Mouse (Mus musculus) kidney, embryonic 16.5 days (tissue): ENCODE measurements around the gene Galnt9. TPM values are rescaled to one million over a fixed set of nuclear protein-coding genes. Genes with fewer than 3 reads are reported as not detected.

Experiments used
- ATAC-seq: fragments of 200-750 bp; cut with Nextera tagmentation; 2 replicates; pipeline ENCODE4 v1.8.0; 2017; ENCODE audit warnings: moderate TSS enrichment; ENCODE audit not compliant: low FRiP score, low TSS enrichment
- H3K27ac ChIP-seq: fragments of 300-500 bp; sonication (generic); 2 replicates; pipeline ENCODE4 v1.5.1; 2014; ENCODE audit warnings: low read length
- H3K27me3 ChIP-seq: fragments of 300-500 bp; sonication (generic); 2 replicates; pipeline ENCODE4 v1.6.1; 2014; ENCODE audit warnings: low read length, control low read depth, mixed read lengths; ENCODE audit not compliant: insufficient read depth
- H3K36me3 ChIP-seq: fragments of 300-500 bp; sonication (generic); 2 replicates; pipeline ENCODE4 v1.6.1; 2014; ENCODE audit warnings: low read length, control low read depth, mixed read lengths; ENCODE audit not compliant: insufficient read depth
- H3K4me1 ChIP-seq: fragments of 300-500 bp; sonication (generic); 2 replicates; pipeline ENCODE4 v1.6.1; 2014; ENCODE audit warnings: low read length, control low read depth, mixed read lengths; ENCODE audit not compliant: insufficient read depth
- H3K4me2 ChIP-seq: fragments of 300-500 bp; sonication (generic); replicated peaks from 2 replicates; pipeline ENCODE4 v1.6.1; 2014; ENCODE audit warnings: low read depth, low read length
- H3K4me3 ChIP-seq: fragments of 300-500 bp; sonication (generic); 2 replicates; pipeline ENCODE4 v1.5.1; 2014; ENCODE audit warnings: mild to moderate bottlenecking, low read length
- H3K9ac ChIP-seq: fragments of 300-500 bp; sonication (generic); replicated peaks from 2 replicates; pipeline ENCODE4 v1.6.1; 2014; ENCODE audit warnings: low read length
- H3K9me3 ChIP-seq: fragments of 300-500 bp; sonication (generic); 2 replicates; pipeline ENCODE4 v1.6.1; 2016; ENCODE audit warnings: low read length, control low read depth
- WGBS: fragments of 180-500 bp; shearing (Covaris S2); extraction: QIAGEN DNeasy Blood & Tissue Kit; methylation state at CpG from one replicate; pipeline ENCODE4 v1.1.7; 2014; 5-methylcytosine and 5-hydroxymethylcytosine counted together
- polyA plus RNA-seq: library from polyadenylated mRNA; unstranded; fragments of >200 nt; fragmentation: Nextera tagmentation; extraction: Ambion mirVana; gene quantifications from 2 replicates; pipeline ENCODE4 v1.2.1, GENCODE M21; 2015

Gene Galnt9
- polyA plus RNA-seq, 1 experiment from 2014 or later, result 0.44 TPM

DNA sequence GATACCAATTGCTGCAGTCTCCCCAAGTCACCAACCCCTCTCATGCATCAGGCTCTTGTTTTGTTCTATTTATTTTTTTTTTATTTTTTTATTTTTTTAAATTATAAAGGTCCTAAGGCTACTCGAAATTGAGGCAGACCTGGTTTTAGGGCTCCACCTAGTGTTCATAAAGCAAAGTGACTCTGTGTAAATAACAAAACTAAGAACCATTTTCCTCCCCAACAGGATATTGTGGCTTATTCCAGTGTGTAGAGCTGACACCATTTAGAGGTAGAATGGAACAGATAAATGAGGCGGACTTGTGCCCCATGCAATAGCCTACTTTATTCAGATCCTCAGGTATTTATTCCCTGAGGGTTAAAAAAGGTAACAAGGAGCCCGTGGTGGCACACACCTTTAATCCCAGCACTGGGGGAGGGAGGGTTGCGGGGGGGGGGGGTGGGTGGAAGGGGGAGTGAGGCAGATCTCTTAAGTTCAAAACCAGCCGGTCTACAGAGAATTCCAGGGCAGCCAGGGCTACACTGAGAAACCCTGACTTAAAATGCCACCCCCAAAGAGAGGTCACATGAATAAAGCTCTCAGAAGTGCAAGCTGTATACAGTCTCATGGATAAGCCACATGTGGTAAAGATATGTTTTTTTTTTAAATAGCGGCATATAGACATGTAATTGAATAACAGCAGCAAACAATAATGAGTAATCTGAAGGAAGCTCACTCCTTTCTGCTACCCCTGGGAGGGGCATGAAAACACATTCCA is 92.0 kb downstream of the Galnt9 start:
- WGBS, result 42% methylated on average over 6 of the region's 6 CpGs
- no peaks in the 10 kb centered on the region for H3K36me3 ChIP-seq
- H3K27ac ChIP-seq, result no peak overlapping the region
- H3K27me3 ChIP-seq, result no peaks in the 10 kb centered on the region
- H3K4me3 ChIP-seq, result no peak overlapping the region
- ATAC-seq, result no peak
- H3K4me1 ChIP-seq, result no peaks in the 10 kb centered on the region
- H3K9me3 ChIP-seq, result no peaks in the 10 kb centered on the region
- H3K9ac ChIP-seq, result no peak overlapping the region
- no peak overlapping the region for H3K4me2 ChIP-seq

DNA sequence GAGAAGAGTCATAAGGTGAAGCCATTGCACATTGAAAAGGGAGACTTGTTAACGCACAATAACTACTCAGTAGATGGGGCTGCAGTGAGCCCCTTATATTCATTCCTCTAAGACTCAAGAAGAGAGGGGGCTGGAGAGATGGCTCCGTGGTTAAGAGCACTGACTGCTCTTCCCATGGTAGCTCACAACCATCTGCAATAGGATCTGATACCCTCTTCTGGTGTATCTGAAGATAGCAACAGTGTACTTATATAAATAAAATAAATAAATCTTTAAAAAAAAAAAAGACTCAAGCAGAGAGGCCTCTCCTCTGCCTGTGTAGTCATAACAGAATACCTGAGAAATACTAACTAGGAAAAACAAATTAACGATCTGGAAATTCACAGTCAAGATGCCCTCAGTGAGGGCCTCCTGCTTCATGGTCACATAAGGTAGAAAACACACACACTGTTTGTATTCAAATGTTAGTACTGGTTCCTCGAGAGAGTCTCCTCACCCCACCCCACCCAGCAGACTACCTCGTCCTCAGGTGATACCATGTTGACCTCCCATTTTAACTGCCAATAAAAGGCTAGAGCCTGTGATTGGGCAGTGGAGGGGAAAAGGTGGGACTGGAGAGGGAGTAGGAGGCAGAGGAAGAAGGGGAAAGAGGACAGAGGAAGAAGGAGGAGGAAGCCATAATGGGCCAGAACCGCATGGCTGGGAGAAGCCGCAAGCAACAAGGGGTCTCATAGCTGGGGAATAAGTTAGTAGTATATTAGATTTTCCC is 94.3 kb downstream of the Galnt9 start:
- 73% methylated on average over 7 of the region's 7 CpGs for WGBS
- Histone ChIP-seq H3K4me3 (no peak overlapping the region), H3K27me3 (no peaks in the 10 kb centered on the region), H3K9ac (no peak overlapping the region), H3K4me2 (no peak overlapping the region), H3K9me3 (no peaks in the 10 kb centered on the region), H3K36me3 (no peaks in the 10 kb centered on the region), H3K27ac (no peak overlapping the region), H3K4me1 (no peaks in the 10 kb centered on the region)
- no peak for ATAC-seq

DNA sequence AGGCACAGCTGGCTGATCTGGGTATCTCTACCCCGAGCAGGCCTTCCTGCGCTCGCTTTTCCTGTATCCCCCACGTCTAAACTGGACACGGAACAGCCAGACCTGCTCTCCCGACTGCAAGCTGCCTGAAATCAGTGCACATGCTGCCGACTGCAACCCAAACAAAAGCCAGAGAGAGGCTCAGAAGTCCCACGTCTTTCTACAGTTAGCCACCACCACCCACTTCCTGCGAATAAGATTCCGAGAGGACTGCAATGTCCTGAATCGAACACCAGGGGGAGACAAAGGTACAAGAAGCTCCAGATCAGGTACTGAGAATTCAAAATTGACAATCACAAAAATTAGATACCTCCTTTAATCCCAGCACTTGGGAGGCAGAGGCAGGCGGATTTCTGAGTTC is 95.3 kb downstream of the Galnt9 start:
- Histone ChIP-seq H3K27ac (no peak overlapping the region), H3K4me2 (peak overlapping the region; percentile 43), H3K4me1 (no peaks in the 10 kb centered on the region), H3K4me3 (peak overlapping the region; percentile 27; the same call in 1 of the 2 replicates), H3K27me3 (no peaks in the 10 kb centered on the region), H3K9ac (peak overlapping the region; percentile 61), H3K9me3 (no peaks in the 10 kb centered on the region), H3K36me3 (no peaks in the 10 kb centered on the region)
- WGBS, result 25% methylated on average over 12 of the region's 12 CpGs
- peak; percentile 4; the same call in 1 of the 2 replicates for ATAC-seq

DNA sequence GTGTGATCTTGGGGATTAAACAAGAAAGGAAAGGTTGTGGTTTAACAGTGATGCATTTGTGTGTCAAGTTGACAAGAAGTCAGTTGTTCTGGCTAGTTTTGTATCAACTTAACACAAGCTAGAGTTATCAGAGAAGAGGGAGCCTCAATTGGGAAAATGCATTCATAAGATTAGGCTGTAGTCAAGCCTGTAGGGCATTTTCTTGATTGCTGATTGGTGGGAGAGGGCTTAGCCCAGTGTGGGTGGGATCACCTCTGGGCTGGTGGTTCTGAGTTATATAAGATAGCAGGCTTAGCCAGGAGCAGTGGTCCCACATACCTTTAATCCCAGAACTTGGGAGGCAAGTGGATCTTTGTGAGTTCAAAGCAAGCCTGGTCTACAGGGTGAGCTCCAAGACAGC is 102.2 kb downstream of the Galnt9 start:
- Histone ChIP-seq H3K9me3 (no peaks in the 10 kb centered on the region), H3K27ac (no peak overlapping the region), H3K4me3 (no peak overlapping the region), H3K4me1 (no peaks in the 10 kb centered on the region), H3K27me3 (no peaks in the 10 kb centered on the region), H3K4me2 (no peak overlapping the region), H3K9ac (no peak overlapping the region), H3K36me3 (peaks cover 55% of the 10 kb centered on the region)
- ATAC-seq, result no peak

DNA sequence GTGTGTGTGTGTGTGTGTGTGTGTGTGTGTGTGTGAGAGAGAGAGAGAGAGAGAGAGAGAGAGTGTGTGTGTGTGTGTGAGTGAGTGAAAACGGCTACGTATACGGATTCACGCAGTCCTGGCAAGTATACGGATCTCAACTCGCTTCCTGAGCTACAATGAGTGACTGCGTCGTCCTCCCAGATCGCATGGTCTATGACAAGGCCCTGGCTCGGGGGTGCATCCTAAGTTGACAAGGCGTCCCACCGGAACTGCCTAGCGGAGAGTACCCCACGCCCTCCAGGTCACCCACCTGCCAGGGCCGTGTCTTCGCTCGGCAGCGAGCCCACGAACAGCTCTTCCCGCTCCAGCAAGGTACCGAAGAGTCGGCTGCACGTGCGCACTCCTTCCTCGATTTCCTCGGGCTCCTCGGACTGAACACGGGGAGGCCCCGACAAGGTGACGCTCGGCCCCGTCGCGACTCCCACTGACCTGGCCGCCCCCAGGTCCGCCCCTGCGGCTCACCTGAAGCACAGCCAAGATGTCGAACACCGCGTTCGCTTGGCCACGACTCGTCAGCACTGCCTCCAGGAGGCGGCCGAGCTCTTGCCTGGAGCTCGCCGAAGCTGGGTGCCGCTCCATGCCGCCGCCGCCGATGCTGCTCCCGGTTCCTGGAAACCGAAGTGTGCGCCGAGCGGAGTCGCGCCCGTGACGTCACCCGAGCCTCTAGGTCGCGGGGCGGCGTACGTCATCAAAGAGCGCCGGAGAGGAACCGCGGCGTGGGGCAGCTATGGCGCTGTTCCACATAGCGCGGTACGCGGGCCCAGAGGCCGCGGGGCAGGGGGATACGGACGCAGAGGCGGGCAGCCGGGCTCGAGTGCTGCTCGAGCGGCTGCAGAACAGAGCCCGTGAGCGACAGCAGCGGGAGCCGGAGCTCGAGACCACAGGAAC is 108.8 kb downstream of the Galnt9 start, which contains the start of the genes Noc4l and Ddx51:
Noc4l (minus strand) TSS at position 699 of the 930 bp plus-strand sequence.
Ddx51 (plus strand) TSS at position 733 of the 930 bp plus-strand sequence.
- Histone ChIP-seq H3K9me3 (no peaks in the 10 kb centered on the region), H3K4me1 (peaks cover 15% of the 10 kb centered on the region), H3K4me3 (peak within 1 kb of the TSS; percentile 98), H3K36me3 (peaks cover 67% of the 10 kb centered on the region), H3K27ac (no peak within 1 kb of the TSS), H3K9ac (peak within 1 kb of the TSS; percentile 94), H3K4me2 (peak within 1 kb of the TSS; percentile 95), H3K27me3 (no peaks in the 10 kb centered on the region)
- under 1% methylated on average over 91 of the region's 91 CpGs for WGBS
- peak; percentile 84 for ATAC-seq

DNA sequence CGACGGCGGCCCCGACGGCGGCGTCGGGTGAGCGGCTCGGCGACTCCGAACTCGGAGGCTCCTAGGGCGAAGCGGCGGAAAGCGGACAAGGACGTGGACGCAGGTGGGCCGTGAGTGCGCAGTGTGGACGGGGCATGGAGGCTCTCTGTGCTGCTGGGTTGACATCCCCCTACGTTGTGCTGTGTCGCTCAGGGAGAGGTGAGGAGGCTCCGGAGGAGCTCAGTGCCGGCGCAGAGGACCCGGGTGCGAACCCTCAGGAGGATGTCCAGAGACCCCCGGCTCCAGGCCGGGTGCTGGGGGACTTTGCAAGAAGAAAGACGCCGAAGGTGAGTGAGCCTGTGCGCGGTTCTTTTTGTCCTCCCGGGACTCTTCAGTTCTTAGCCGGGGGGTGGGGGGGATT is 109.5 kb downstream of the Galnt9 start:
- under 1% methylated on average over 37 of the region's 37 CpGs for WGBS
- Histone ChIP-seq H3K9ac (peak overlapping the region; percentile 94), H3K27me3 (no peaks in the 10 kb centered on the region), H3K4me3 (peak overlapping the region; percentile 98), H3K27ac (no peak overlapping the region), H3K4me2 (peak overlapping the region; percentile 95), H3K9me3 (no peaks in the 10 kb centered on the region), H3K36me3 (peaks cover 67% of the 10 kb centered on the region), H3K4me1 (peaks cover 15% of the 10 kb centered on the region)
- peak; percentile 66 for ATAC-seq

DNA sequence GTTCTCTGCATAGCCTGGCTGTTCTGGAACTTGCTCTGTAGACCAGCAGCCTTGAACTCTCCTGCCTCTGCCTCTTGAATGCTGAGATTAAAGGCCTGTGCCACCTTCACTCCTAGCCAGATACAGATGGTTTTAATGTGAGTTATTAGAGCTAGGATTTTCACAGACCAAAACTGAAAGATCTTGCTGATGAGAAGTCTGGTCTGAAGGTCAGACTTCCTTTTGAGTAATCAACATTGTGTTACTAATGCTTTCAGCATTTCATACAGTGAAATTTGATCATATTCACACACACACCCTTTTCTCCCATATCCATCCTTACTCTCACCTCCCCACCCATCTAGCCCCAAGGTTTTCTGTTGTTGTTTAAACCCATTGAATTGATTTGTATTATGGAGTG is 115.5 kb downstream of the Galnt9 start:
- H3K4me2 ChIP-seq, result no peak overlapping the region
- H3K27me3 ChIP-seq, result no peaks in the 10 kb centered on the region
- no peak overlapping the region for H3K9ac ChIP-seq
- no peaks in the 10 kb centered on the region for H3K4me1 ChIP-seq
- H3K9me3 ChIP-seq, result no peaks in the 10 kb centered on the region
- no peak overlapping the region for H3K27ac ChIP-seq
- no peak for ATAC-seq
- no peak overlapping the region for H3K4me3 ChIP-seq
- peaks cover 63% of the 10 kb centered on the region for H3K36me3 ChIP-seq

DNA sequence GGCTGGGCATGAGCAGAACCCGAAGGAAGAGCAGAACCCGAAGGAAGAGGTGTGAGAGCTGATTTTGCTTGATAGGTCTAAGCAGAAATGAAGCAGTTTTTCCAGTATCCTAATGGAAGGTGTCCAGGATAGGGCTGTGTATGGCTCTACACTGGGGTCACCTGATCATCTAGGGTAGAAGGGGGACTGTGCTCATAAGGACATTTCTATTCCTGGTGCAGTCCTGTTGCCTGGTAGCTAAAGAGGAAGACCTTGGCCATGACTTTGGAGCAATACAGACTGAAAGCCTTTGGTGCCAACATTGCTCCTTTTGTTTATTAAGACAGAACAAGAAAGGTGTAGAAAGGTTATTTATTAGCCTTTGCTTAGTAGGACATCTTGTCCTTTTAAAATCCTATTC is 119.9 kb downstream of the Galnt9 start:
- H3K36me3 ChIP-seq, result peaks cover 66% of the 10 kb centered on the region
- H3K4me1 ChIP-seq, result no peaks in the 10 kb centered on the region
- no peaks in the 10 kb centered on the region for H3K27me3 ChIP-seq
- no peaks in the 10 kb centered on the region for H3K9me3 ChIP-seq
- no peak overlapping the region for H3K4me3 ChIP-seq
- H3K9ac ChIP-seq, result no peak overlapping the region
- H3K4me2 ChIP-seq, result no peak overlapping the region
- 87% methylated on average over 2 of the region's 2 CpGs for WGBS
- ATAC-seq, result no peak
- no peak overlapping the region for H3K27ac ChIP-seq

DNA sequence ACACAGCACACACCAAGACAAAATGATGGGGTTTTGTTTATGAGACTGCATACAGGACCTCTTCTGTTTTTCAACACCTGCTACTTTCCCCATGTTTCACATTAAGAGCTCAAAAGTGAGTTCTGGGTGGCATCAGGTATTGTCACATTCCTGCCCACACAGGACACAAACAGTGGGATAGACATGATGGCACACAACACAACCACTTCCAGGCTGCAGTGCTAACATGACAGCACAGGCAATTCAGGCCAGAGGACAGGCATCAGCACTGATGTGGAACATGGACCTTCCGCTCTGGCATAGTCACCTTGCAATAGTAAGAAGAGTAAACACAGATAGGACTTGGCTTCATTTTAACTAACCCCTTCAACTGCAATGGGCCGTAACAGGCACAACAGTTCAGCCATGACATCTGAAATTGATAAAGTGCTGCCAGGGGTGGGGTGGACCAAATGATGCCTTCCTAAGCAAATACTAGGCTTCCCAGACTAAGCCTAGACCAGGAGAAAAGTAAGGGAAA is 120.7 kb downstream of the Galnt9 start:
- Histone ChIP-seq H3K9ac (no peak overlapping the region), H3K27me3 (no peaks in the 10 kb centered on the region), H3K4me1 (no peaks in the 10 kb centered on the region), H3K9me3 (no peaks in the 10 kb centered on the region), H3K4me3 (no peak overlapping the region), H3K36me3 (peaks cover 71% of the 10 kb centered on the region), H3K27ac (no peak overlapping the region), H3K4me2 (no peak overlapping the region)
- no peak for ATAC-seq
- WGBS, result 76% methylated on average over 2 of the region's 2 CpGs
